Mouse (Mus musculus): Measurements from ENCODE around the gene Sds.

GRCm38 (mm10) chr5:120512911-120513555 lies 36.7 kb downstream of the Sds start:
- no peak for TF ChIP-seq POLR2A (IDR thresholded peaks at IDR 0.05; ENCODE audit: borderline replicate concordance, control insufficient read depth, low read depth, low read length)
- TF ChIP-seq CTCF (IDR thresholded peaks at IDR 0.05; ENCODE audit: control insufficient read depth, insufficient read depth, low read length): no peak
